Mouse (Mus musculus): Measurements from ENCODE around the gene Ecm2.

The Ecm2 gene

DNA sequence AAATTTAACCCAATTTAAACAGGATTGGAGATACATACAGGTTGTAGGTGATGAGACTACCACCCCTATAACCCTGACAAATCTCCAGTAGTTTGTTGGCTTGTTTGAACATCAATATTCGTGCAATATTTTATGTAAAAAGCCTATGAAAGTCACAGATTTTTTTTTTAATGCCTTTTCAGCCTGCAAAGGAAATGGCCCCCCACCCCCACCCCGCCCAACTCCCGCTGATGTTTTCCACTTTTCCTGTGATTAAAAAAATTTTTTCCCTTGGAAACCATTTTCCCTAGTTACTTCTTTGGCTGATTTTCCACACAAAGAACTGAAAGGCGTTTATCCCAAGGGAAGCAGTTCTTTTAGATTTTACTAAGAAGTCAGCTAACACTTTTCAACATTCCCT is at the start of gene Ecm2:
Ecm2 (plus strand) TSS at position 301 of the 400 bp plus-strand sequence.
- in situ Hi-C loops (cut with MseI, MboI): no loop called here

DNA sequence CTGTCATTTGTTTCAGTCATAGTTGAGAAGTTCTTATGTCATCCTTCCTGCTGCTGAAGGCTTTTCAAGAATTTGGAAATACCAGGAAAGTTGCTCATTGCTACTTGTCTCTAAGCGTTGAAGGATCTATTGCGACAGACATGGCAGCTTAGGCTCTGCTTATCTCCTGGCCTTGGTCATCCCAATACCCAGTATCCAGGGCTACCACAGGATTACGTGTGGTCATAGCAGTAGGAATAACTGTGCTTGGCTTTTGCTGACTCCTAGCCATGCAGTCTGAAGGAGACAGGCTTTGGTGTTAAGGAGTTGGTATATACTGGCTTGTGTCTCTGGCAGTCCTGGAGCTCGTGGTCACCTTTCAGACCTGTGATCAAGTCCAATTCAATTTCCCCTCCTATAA is 44.3 kb upstream of the Ecm2 start:
- in situ Hi-C loops (cut with MseI, MboI): loop anchor here in 1 of 2 experiments (25.0 kb wide), 1 partner anchor 177 kb away; no protein-coding TSS in a partner anchor

DNA sequence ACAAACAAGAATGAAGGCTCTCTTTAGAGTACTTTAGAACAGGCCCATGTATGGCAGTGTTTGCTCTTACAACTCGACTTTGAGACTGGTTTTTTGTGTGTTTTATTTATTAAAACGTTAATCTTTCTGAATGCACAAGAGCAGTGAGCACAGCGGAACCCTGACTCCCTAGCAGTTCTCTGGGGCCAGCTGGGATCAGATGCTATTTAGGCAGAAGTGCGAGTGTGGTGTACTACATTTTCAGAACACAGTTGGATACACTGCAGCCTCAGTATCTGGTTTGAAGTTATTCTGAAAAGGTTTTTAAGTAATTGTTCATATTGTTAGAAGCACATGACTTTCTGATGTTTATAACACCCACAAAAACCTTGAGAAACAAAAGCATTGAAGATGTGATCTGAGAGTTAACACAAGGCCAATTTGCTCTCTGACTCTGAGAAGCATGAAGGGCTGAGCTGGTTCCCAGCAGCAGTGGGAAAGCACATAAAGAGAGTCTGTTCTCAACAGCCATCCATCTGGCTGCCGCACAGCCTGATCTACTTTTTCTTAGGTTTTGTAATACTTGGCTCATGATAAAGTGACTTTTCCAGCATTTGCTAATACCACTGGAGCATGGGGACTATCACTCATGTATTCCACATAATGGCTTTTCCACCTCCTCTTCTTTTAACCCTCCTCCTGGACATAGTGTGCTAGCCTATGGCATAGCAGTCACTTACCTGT is 43.8 kb upstream of the Ecm2 start:
- in situ Hi-C loops (cut with MseI, MboI): loop anchor here in 1 of 2 experiments (25.0 kb wide), 1 partner anchor 176 kb away; no protein-coding TSS in a partner anchor

DNA sequence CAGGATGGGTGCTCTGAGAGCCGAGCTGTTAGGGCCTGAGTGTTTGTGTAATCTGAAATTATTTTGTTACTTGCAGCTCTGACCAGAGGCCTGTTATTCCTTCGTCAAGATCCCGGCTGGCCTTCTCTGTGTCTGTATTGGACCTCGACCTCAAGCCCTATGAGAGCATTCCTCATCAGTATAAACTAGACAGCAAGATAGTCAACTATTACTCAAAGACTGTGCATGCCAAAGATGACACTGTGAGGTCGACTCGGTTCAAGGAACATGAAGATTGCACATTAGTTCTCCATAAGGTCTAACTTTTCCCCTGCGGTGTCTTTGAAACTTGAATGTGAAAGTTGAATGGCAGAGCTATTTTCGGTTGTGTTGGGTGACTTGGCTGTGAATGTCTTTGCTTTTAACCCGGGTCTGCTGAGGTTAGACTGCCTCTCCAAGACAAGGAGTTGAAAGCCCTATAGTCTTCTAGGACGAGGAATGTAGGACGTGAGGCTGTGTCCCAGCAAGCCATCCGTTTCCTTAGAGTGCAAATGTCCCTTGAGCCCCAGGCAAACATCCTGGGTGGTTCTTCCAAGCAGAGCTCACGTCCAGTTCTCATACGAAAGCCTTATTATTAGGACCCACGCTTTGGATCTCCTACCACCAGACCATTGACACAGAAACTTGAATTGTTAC is 43.0 kb upstream of the Ecm2 start:
- in situ Hi-C loops (cut with MseI, MboI): loop anchor here in 1 of 2 experiments (25.0 kb wide), 1 partner anchor 176 kb away; no protein-coding TSS in a partner anchor

DNA sequence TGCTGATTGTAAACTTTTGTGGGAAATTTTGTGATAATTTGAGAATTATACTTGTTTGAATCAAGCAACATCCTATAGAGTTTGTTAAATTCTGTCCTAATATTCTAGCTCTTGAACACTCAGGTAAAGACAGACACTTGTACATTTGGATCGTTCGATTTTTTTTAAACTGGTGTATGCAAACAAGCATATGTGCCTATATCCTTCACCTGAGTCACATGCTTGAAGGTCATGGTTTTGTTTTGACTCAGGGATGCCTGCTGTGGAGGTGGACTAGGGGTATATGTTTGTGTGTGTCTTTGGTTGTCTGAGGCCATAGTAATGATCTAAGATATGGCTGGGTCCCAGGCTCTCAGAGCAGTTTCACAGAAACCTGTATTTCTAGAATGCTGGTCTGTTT is 41.7 kb upstream of the Ecm2 start:
- in situ Hi-C loops (cut with MseI, MboI): loop anchor here in 1 of 2 experiments (25.0 kb wide), 1 partner anchor 174 kb away; no protein-coding TSS in a partner anchor

DNA sequence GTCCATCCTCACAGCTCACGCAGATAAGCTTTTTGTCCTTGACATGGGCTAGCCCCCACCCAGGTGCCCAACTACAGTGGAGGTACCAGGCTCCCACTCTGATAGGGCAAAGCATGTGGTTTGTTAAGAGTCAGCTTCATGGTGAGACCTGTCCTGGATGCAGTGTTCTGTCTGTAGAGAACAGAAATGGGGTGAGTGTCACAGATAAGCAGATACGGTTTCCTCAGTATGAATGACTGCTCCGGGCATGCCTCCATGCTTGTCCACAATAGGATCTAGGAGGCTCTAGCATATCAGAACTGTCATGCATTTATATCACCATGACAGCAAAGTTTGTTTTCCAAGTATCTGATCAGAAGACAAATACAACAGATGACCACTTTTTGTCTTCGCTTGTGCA is 38.7 kb upstream of the Ecm2 start:
- in situ Hi-C loops (cut with MseI, MboI): loop anchor here in 1 of 2 experiments (25.0 kb wide), 1 partner anchor 171 kb away; no protein-coding TSS in a partner anchor

DNA sequence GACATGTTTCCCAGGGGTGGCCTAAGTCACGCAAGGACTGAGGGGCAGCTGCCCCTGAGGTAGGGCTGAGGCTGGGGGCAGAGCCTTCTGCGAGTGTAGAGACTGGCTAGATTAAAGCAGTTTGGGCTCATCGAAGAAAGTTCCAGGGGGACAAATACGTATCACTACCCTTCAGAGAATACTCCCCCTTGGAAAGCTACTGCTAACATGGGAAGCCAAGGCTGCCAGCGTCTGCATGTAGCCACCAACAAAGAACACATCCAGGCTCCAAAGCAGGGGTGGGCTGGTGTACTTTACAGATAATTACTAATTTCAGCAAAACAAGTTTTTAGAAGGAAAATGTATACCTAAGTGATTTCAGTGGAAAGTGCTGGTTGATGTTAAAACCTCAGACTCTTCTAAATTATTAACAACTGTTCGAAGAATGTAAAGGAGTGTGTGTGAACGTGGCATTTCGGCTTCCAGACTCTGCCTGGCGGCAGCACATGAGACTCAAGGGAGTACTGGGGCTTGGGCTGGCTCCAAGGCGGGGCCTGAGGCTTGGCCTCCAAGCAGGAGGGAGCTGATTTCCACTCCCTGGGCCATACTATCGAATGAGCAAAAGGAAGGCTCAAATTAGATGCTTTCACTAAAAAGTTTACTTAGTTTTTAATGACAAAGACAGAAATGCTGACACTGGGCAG is 38.1 kb upstream of the Ecm2 start:
- in situ Hi-C loops (cut with MseI, MboI): loop anchor here in 1 of 2 experiments (25.0 kb wide), 1 partner anchor 171 kb away; no protein-coding TSS in a partner anchor

DNA sequence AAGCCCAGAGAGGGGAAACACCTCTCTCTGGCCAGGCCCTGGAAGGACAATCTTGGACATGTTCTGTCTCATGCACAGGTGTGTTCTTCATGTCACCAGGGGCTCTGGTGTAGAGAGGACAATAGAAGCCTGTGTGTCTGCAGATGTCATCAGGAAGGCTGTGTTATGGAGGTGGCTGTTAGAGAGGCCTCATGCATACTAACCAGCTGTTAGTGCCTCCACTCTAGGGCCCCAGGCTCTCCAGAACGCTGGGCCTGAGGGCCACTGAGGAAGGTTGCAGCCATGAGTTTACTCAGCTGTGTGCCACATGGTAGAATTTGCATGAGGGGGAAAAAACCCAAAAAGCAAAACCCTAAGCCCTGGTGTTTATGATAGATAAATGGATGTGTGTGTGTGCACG is 37.0 kb upstream of the Ecm2 start:
- in situ Hi-C loops (cut with MseI, MboI): loop anchor here in 1 of 2 experiments (25.0 kb wide), 1 partner anchor 170 kb away; no protein-coding TSS in a partner anchor

DNA sequence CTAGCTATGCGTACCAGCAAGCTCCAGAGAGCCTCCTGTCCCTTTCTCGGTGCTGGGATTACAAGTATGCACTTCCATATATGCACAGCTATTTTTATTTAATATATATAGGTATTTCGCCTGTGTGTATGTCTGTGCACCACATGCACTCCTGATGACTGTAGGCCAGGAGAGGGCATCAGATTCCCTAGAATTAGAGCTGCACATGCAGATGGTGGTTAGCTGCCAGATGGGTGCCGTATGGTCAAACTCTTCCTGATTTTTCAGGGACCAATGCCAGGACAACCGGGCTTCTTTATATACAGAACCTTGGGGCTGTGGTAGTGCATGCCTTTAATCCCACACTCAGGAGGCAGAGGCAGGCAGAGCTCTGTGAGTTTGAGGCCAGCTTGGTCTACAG is 35.6 kb upstream of the Ecm2 start:
- in situ Hi-C loops (cut with MseI, MboI): loop anchor here in 1 of 2 experiments (25.0 kb wide), 1 partner anchor 168 kb away; no protein-coding TSS in a partner anchor

DNA sequence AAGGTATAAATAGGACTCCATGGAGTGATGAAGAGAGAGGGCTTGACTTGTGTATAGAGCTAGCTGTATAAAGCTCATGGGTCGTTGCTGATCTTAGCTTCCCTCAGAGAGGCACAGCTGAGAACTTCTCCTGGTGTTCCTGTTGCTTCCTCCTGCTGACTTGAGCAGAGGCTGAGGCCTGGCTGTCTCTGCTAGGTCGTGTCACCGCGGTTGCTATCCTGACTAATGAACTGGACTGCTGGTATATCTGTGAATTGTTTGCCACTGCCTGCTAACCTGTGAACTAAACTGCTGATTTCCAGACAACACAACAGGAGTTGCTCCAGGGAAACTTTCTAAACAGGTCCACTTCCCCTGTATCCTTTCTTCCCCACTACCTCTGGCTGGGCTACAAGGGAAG is 34.3 kb upstream of the Ecm2 start:
- in situ Hi-C loops (cut with MseI, MboI): loop anchor here in 1 of 2 experiments (25.0 kb wide), 1 partner anchor 167 kb away; no protein-coding TSS in a partner anchor

DNA sequence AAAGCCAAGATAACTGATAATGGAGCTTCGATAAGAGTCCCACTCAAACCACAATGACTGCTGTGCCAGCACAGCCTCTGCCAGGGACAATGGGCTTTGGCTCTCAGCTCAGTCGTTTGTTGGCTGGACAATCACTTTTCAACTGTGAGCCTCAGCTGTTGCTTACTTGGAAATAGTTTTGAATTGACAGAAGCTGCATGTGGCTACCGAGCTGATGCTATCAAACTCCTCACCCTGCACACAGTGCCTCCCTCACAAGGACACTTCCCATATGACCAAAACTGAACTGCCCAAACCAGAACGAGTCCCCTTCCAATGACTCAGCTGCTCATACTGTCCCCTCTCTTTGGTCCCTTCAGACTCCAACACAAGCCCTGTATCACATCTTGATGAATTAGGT is 33.8 kb upstream of the Ecm2 start:
- in situ Hi-C loops (cut with MseI, MboI): loop anchor here in 1 of 2 experiments (25.0 kb wide), 1 partner anchor 166 kb away; no protein-coding TSS in a partner anchor

DNA sequence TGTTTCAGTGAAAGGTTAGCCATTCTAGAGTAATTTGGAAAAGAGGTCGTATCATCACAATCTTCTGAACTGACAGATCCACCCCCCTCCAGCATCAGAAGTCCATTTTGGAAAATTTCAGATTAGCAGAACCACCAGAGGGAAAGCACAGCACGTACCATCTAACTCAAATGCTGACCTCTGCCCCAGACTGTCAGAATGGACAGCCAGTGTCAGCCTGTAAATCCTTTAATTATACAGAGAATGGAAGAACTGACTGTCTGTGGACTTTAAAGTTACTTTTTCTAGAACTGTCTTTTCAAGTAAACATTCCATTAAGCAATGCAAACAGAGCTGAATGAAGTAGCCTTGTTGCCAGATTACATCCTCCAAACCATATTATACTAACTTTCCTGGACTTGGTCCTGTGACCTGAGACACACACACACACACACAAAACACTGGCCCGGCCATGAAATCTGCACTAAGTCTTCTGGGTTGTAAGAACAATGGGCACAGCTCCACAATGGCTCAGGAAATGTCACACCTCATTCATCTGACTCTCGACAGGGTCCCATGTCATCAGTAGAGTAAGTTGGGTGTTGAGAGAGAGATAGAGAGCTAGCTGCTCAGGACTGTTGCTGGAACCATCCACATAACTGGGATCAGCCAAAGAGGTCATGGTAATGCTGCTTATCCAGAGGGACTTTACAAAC is 32.5 kb upstream of the Ecm2 start:
- in situ Hi-C loops (cut with MseI, MboI): loop anchor here in 1 of 2 experiments (25.0 kb wide), 1 partner anchor 165 kb away; no protein-coding TSS in a partner anchor

DNA sequence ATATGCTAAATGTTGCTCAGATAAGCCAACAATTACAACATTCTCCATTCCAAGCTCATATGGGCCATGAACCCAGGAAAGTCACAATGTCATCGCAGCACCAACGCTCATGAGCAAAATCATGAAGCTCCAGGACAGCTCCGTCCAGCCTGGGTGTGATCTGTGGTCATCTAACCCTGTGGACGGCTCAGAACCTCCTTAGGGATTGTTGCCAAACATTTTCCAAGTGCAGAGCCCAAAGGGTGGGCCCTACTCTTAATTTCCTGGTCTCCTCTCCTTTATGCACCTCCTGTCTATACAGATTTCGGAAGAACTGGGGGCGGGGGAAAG is 32.0 kb upstream of the Ecm2 start:
- in situ Hi-C loops (cut with MseI, MboI): loop anchor here in 1 of 2 experiments (25.0 kb wide), 1 partner anchor 165 kb away; no protein-coding TSS in a partner anchor

DNA sequence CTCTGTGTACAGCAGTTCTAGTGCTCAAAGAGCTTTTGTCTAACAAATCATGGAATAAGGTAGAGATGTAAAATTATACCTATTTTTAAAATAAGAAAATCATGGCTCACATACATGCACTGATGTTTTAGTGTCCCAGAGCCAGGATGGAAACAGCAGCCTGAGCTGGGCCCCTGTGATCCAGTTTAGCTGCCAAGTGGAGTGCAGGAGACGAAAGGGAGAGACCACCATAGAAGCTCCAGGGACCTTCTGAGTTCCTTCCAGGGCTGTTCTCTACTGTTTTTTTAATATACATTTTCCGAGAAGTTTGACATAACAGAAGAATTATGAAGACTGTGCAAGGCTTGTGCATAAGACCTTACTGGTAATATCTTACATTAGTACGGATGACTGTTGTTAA is 26.7 kb upstream of the Ecm2 start:
- in situ Hi-C loops (cut with MseI, MboI): no loop called here

DNA sequence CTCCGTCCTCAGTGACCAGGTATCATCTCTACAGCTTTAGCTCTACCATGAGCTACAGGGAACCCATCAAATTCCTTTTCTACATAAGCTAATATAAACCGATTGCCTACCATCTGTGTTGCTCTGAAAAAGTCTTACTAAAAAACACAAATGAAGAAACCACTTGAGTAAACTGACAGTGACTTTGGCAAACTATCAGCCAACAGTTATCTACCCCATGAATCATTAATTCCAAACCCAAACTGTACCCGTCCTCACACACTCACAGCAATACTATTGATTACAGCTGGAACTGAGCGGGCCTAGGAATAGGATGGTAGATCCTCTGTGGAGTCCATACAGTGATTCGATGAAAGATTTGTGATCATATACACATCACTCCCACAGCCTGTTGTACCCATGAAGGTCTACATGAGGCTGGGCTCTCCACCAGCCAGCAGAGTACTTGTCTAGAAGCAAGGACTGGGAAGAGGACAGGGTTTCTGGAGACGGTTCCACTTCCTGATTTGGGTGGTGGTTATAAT is 25.7 kb upstream of the Ecm2 start:
- in situ Hi-C loops (cut with MseI, MboI): no loop called here

DNA sequence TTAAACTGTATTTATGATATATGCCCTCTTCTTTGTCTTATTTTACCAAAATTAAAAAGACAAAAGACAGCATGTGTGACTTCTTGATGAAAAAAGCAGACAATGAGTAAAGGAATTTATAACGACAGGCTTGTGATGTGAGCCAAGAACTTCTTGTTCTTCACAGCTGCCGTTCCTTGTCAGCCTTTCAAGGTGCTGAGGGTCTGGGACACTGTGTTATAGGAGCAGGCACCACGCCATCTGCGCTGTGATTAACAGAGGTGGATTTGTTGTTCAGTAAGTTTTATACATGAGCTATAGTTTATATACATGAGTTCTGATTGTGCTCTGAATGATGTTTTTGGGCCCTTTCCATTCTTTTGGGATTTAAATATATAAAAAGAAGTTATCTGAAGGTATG is 25.2 kb upstream of the Ecm2 start:
- in situ Hi-C loops (cut with MseI, MboI): no loop called here

DNA sequence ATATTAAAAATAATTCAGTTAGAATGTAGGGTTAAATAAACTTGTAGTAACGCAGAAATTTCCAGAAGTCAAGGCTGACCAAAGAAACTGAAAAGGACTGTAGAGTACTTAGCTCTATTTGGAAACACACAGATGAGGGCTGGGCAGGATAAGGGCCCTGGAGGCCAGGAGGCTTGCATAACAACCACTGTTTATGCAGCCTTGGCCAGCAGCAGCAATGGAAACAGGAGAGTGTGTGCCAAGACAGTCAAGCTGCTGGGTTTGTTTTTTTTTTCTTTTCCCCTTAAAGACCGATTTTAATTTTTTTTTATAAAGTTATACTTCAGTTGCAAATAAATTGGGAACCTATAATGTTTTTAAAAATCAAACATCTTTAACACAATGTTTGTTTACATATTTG is 24.6 kb upstream of the Ecm2 start:
- in situ Hi-C loops (cut with MseI, MboI): no loop called here

DNA sequence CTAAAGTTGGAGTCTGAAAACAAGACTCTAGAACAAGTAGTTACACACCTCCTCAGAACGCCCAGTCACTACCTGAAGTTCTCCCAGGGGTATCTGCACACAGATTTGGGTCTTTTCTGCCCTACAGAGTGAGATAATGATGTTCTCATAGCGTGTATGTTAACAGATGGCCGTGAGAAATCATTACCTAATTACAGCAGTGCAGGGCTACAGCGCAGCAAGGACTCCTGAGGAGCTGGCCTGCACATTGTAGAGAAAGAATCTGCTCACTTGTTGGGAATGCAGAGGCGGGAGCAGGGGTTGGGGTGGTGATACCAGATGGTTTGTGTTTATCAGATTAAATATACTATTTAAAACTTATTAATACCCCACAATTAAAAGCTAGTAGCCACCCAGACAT is 24.1 kb upstream of the Ecm2 start:
- in situ Hi-C loops (cut with MseI, MboI): no loop called here

DNA sequence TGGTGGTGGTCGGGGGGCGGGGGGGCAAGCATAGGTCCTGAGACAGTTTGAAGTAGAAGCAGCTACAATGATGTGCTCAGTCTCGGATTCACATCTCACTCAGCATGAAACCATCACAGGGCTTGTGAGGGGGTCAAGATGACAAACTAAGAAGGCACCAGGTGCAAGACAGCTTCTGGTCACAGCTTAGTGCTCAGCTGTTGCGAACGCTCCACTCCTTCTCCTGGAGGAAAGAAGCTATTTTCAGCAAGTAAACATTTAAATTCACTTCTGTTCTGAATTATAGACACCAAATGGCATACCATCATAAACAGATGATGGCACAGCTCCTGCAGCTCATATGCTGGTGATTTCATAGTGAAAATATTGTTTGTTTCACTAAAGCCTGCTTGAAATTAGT is 19.2 kb upstream of the Ecm2 start:
- in situ Hi-C loops (cut with MseI, MboI): no loop called here

DNA sequence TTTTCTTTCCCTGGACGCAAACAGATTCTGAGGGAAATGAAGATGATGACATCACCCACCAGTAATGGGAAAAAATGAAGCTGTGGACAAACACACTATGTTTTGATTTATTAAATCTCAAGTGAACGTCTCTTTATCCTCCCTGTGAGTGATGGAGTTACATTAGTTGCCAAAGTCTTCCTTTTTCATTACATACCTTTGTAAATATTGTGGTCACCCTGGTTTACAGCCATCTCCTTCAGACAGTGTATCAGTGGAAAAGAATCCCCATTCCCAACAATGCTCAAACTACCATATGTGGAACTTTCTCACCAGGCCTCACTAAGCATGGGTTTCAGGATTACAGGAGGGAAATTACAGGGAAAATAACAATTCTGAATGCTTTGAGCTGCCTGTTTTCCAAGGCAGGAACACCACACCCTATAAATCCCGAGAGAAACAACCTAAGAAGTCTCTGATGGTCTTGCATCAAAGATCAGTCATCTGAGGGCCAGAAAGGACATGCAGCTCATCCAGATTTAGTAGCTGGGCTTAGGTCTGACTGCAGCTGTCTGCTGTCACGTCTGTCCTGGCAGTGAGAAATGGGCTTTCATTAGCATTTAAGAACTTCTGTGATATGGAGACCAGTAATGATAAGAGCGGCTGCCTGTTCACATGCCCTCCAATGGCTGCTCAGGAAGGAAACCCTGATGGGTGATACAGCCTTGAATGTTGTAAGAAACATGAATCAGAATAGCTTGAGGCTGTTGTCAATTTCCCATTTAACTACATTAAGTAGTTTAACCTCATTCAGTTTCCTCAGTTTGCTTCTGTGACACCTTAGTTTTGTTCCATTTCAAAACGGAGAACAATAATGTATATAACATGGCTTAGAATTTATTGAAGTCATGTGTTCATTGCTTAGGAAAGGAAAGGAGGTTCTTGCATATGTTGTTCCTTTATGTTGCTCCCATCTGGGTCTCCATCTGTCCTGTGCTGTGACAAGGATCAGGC is 11.9 kb upstream of the Ecm2 start, which contains the start of gene Tes3-ps:
Tes3-ps (plus strand) TSS at position 943 of the 993 bp plus-strand sequence.
- in situ Hi-C loops (cut with MseI, MboI): no loop called here
